8 mouse cellular contexts compared by ENCODE assay signal in genomic region chr17:45718323-45718722, GRCm38 (mm10). TPM values are rescaled to one million over a fixed set of nuclear protein-coding genes. Genes with fewer than 3 reads are reported as not detected.
DNase-seq lines count a peak whose midpoint lies in the region; ATAC-seq and TF ChIP-seq lines count a peak whose summit lies in the region.

No protein-coding gene starts in this region.

- H3K4me1 ChIP-seq in heart, embryonic 16.5 days (ENCODE audit: control insufficient read depth, insufficient read depth, low read length) = peaks cover 2% of the 10 kb centered on the region
- no peaks in the 10 kb centered on the region for H3K4me1 ChIP-seq in cortical plate, adult 2 months (ENCODE audit: control insufficient read depth, insufficient read depth, low read length)
- no peaks in the 10 kb centered on the region for H3K4me1 ChIP-seq in lung, postnatal 0 days (ENCODE audit: insufficient read depth, low read depth, low read length)

- WGBS in heart, embryonic 16.5 days = 5% methylated on average over 10 of the region's 10 CpGs
- under 1% methylated on average over 10 of the region's 10 CpGs for WGBS in lung, postnatal 0 days

- no peak for TF ChIP-seq POLR2A in cortical plate, adult 2 months (IDR thresholded peaks at IDR 0.05; ENCODE audit: extremely low read depth, insufficient read depth, low read length)

- ATAC-seq in heart, embryonic 16.5 days (replicated peaks; ENCODE audit: extremely low read depth, insufficient read depth, low FRiP score) = peak; percentile 42; the same call in 1 of the 2 replicates
- peak; percentile 73 for ATAC-seq in lung, postnatal 0 days

- no peak overlapping the region for H3K9ac ChIP-seq in heart, embryonic 16.5 days (ENCODE audit: low read length)
- H3K9ac ChIP-seq in lung, postnatal 0 days (replicated peaks; ENCODE audit: low read depth) = no peak overlapping the region

- no peak overlapping the region for H3K4me3 ChIP-seq in heart, embryonic 16.5 days (ENCODE audit: low read length)
- no peak overlapping the region for H3K4me3 ChIP-seq in cortical plate, adult 2 months (ENCODE audit: insufficient read depth, low read length)
- no peak overlapping the region for H3K4me3 ChIP-seq in lung, postnatal 0 days (ENCODE audit: low read depth, low read length)

- TF ChIP-seq EP300 in lung, postnatal 0 days (IDR thresholded peaks at IDR 0.05) = no peak

- no peaks in the 10 kb centered on the region for H3K27me3 ChIP-seq in heart, embryonic 16.5 days (ENCODE audit: control insufficient read depth, insufficient read depth, low read length)
- H3K27me3 ChIP-seq in lung, postnatal 0 days (replicated peaks; ENCODE audit: insufficient read depth, low read length) = no peaks in the 10 kb centered on the region

- H3K9me3 ChIP-seq in heart, embryonic 16.5 days (replicated peaks; ENCODE audit: control insufficient read depth, low read length) = no peaks in the 10 kb centered on the region
- H3K9me3 ChIP-seq in lung, postnatal 0 days (ENCODE audit: low read length) = no peaks in the 10 kb centered on the region

- DNase-seq in heart, postnatal 25 days (ENCODE audit: low spot score) = no peak
- peak; percentile 73 for DNase-seq in R1 (ENCODE audit: low read depth, low spot score)
- peak; percentile 82 to 83 for DNase-seq in heart, postnatal 10 days
- DNase-seq in layer of hippocampus, adult 18-20 months (ENCODE audit: low spot score in 2 of 2) = peak; percentile 62 to 87
- peak; percentile 81 for DNase-seq in lung, postnatal 0 days (ENCODE audit: low spot score)
- DNase-seq in right cerebral cortex, postnatal 36 days (ENCODE audit: low spot score in 2 of 2) = peak; percentile 56 to 59

- peak; percentile 90 for TF ChIP-seq CTCF in cortical plate, adult 2 months (IDR thresholded peaks at IDR 0.05; ENCODE audit: extremely low read depth, insufficient read depth, low read length)
- TF ChIP-seq CTCF in lung, postnatal 0 days (IDR thresholded peaks at IDR 0.05) = peak; percentile 89

- no peak overlapping the region for H3K27ac ChIP-seq in heart, embryonic 16.5 days (ENCODE audit: low read length)
- H3K27ac ChIP-seq in cortical plate, adult 2 months (ENCODE audit: insufficient read depth, low read length) = no peak overlapping the region
- H3K27ac ChIP-seq in lung, postnatal 0 days (ENCODE audit: low read length) = no peak overlapping the region

- no peak overlapping the region for H3K4me2 ChIP-seq in heart, embryonic 16.5 days (ENCODE audit: low read depth, low read length)
- H3K4me2 ChIP-seq in lung, postnatal 0 days (replicated peaks; ENCODE audit: low read depth, low read length) = no peak overlapping the region

- H3K36me3 ChIP-seq in heart, embryonic 16.5 days (ENCODE audit: control insufficient read depth, insufficient read depth) = no peaks in the 10 kb centered on the region
- no peaks in the 10 kb centered on the region for H3K36me3 ChIP-seq in lung, postnatal 0 days (ENCODE audit: insufficient read depth, low read length)

- intact Hi-C loops in heart, postnatal 25 days (cut with DNase I) = loop anchor here (1.0 kb wide), 1 partner anchor 40 kb away; no protein-coding TSS in a partner anchor
- intact Hi-C loops in heart, postnatal 10 days (cut with DNase I) = loop anchor here (1.0 kb wide), 2 partner anchors 40 to 55 kb away; no protein-coding TSS in a partner anchor

RNA-seq across cellular contexts. Expression of gene 1600014C23Rik, which starts 15.3 kb away (rescaled TPM):
- 0.54 and 1.4 TPM in 2 replicates for polyA plus RNA-seq in heart, embryonic 16.5 days (2015; fragmentation: Nextera tagmentation; extraction: Ambion mirVana)
- under 1 TPM; 0.55 to 0.75 TPM for total RNA-seq in heart, postnatal 25 days (2021)
- polyA plus RNA-seq in cortical plate, adult 2 months (2012; rRNA removed) = 0.44 TPM in 1 of 2 replicates, not detected in the other
- not detected for total RNA-seq in heart, postnatal 10 days (2021)
- not detected for total RNA-seq in layer of hippocampus, adult 18-20 months (2021)
- polyA plus RNA-seq in lung, postnatal 0 days (2015; fragmentation: Nextera tagmentation; extraction: Ambion mirVana) = not detected in 2 replicates

RNA-seq across cellular contexts. Expression of gene Tmem63b, which starts 31.6 kb away (rescaled TPM):
- 40.4 and 47.6 TPM in 2 replicates for polyA plus RNA-seq in heart, embryonic 16.5 days (2015; fragmentation: Nextera tagmentation; extraction: Ambion mirVana)
- 10 to 100 TPM; 83.5 to 86.1 TPM for total RNA-seq in heart, postnatal 25 days (2021)
- 206 and 219 TPM in 2 replicates for polyA plus RNA-seq in cortical plate, adult 2 months (2012; rRNA removed)
- 10 to 100 TPM; 81.4 to 86.9 TPM for total RNA-seq in heart, postnatal 10 days (2021)
- total RNA-seq in layer of hippocampus, adult 18-20 months (2021) = 100 to 1,000 TPM; 154 to 155 TPM
- 78.5 and 88.2 TPM in 2 replicates for polyA plus RNA-seq in lung, postnatal 0 days (2015; fragmentation: Nextera tagmentation; extraction: Ambion mirVana)

RNA-seq across cellular contexts. Expression of gene Mrpl14, which starts 32.2 kb away (rescaled TPM):
- polyA plus RNA-seq in heart, embryonic 16.5 days (2015; fragmentation: Nextera tagmentation; extraction: Ambion mirVana) = 137 and 143 TPM in 2 replicates
- total RNA-seq in heart, postnatal 25 days (2021) = 100 to 1,000 TPM; 132 to 139 TPM
- polyA plus RNA-seq in cortical plate, adult 2 months (2012; rRNA removed) = 57.1 and 63.8 TPM in 2 replicates
- total RNA-seq in heart, postnatal 10 days (2021) = 100 to 1,000 TPM in 1 of 2 experiments, 10 to 100 TPM in 1; 94.7 to 108 TPM
- total RNA-seq in layer of hippocampus, adult 18-20 months (2021) = 10 to 100 TPM; 37.2 to 42.5 TPM
- polyA plus RNA-seq in lung, postnatal 0 days (2015; fragmentation: Nextera tagmentation; extraction: Ambion mirVana) = 224 and 234 TPM in 2 replicates

RNA-seq across cellular contexts. Expression of gene Capn11, which starts 59.2 kb away (rescaled TPM):
- 0.34 and 0.84 TPM in 2 replicates for polyA plus RNA-seq in heart, embryonic 16.5 days (2015; fragmentation: Nextera tagmentation; extraction: Ambion mirVana)
- total RNA-seq in heart, postnatal 25 days (2021) = not detected
- polyA plus RNA-seq in cortical plate, adult 2 months (2012; rRNA removed) = 0.21 and 2.1 TPM in 2 replicates
- not detected for total RNA-seq in heart, postnatal 10 days (2021)
- total RNA-seq in layer of hippocampus, adult 18-20 months (2021) = 1 to 10 TPM in 1 of 2 experiments, under 1 TPM in 1; 0.68 to 3.0 TPM
- polyA plus RNA-seq in lung, postnatal 0 days (2015; fragmentation: Nextera tagmentation; extraction: Ambion mirVana) = 0.08 TPM in 1 of 2 replicates, not detected in the other
